Mouse (Mus musculus) MEL (cell line): Measurements from ENCODE around the gene Snx18.

Experiments used
- CTCF ChIP-seq, 3 experiments: IDR thresholded peaks in 2 of 3; conservative IDR thresholded peaks in 1 of 3; 2 replicates each; pipeline ENCODE4 v1.5.1; 2011 to 2012; ENCODE audit warnings: low read length in 3 of 3, low read depth in 2 of 3, mild to moderate bottlenecking in 2 of 3, improper control_type of control experiment in 1 of 3, inconsistent platforms in 1 of 3, mixed read lengths in 1 of 3, moderate library complexity in 1 of 3; ENCODE audit not compliant: control insufficient read depth in 1 of 3, insufficient read depth in 1 of 3, poor library complexity in 1 of 3, severe bottlenecking in 1 of 3
- EP300 ChIP-seq, 2 experiments: IDR thresholded peaks; 2 replicates each; pipeline ENCODE4 v1.6.1; 2011; ENCODE audit warnings: improper control_type of control experiment in 2 of 2, low read length in 2 of 2, low read depth in 1 of 2, mild to moderate bottlenecking in 1 of 2
- ETS1 ChIP-seq: IDR thresholded peaks from 2 replicates; pipeline ENCODE4 v1.6.1; 2012; ENCODE audit warnings: low read depth, mild to moderate bottlenecking, inconsistent platforms, low read length, improper control_type of control experiment, moderate library complexity
- GATA1 ChIP-seq: IDR thresholded peaks from 2 replicates; pipeline ENCODE4 v1.6.1; 2011; ENCODE audit warnings: low read depth, low read length, improper control_type of control experiment
- JUND ChIP-seq: IDR thresholded peaks from 2 replicates; pipeline ENCODE4 v1.6.1; 2011; ENCODE audit warnings: low read depth, mild to moderate bottlenecking, improper control_type of control experiment, low read length
- KAT2A ChIP-seq: conservative IDR thresholded peaks from 2 replicates; pipeline ENCODE4 v1.6.1; 2012; ENCODE audit warnings: low read depth, low read length, improper control_type of control experiment, inconsistent platforms
- POLR2A ChIP-seq, 2 experiments: IDR thresholded peaks; 2 replicates each; pipeline ENCODE4 v1.6.1; 2011 to 2012; ENCODE audit warnings: low read length in 2 of 2, mild to moderate bottlenecking in 2 of 2, control low read depth in 1 of 2, improper control_type of control experiment in 1 of 2, low read depth in 1 of 2, moderate library complexity in 1 of 2; ENCODE audit not compliant: control insufficient read depth in 1 of 2, insufficient read depth in 1 of 2, poor library complexity in 1 of 2
- TCF12 ChIP-seq: IDR thresholded peaks from 2 replicates; pipeline ENCODE4 v1.6.1; 2014; ENCODE audit warnings: low read depth, mild to moderate bottlenecking, inconsistent platforms, low read length, improper control_type of control experiment, moderate library complexity
- USF2 ChIP-seq, 2 experiments: IDR thresholded peaks; 2 replicates each; pipeline ENCODE4 v1.6.1; 2011 to 2012; ENCODE audit warnings: improper control_type of control experiment in 2 of 2, low read length in 2 of 2, borderline replicate concordance in 1 of 2, inconsistent platforms in 1 of 2, low read depth in 1 of 2, mild to moderate bottlenecking in 1 of 2; ENCODE audit not compliant: insufficient read depth in 1 of 2

- TF ChIP-seq JUND (no peak), CTCF (IDR thresholded peaks at IDR 0.05 in 2 of 3, conservative IDR thresholded peaks at IDR 0.05 in 1 of 3; ENCODE audit: control insufficient read depth in 1 of 3, insufficient read depth in 1 of 3, low read depth in 2 of 3, low read length in 3 of 3, poor library complexity in 1 of 3, severe bottlenecking in 1 of 3) (no peak), USF2 (IDR thresholded peaks at IDR 0.05; ENCODE audit: borderline replicate concordance in 1 of 2, insufficient read depth in 1 of 2, low read depth in 1 of 2, low read length in 2 of 2) (no peak), POLR2A (IDR thresholded peaks at IDR 0.05; ENCODE audit: control insufficient read depth in 1 of 2, insufficient read depth in 1 of 2, low read depth in 1 of 2, low read length in 2 of 2, poor library complexity in 1 of 2) (no peak), ETS1 (no peak), EP300 (IDR thresholded peaks at IDR 0.05; ENCODE audit: low read depth in 1 of 2, low read length in 2 of 2) (no peak), TCF12 (no peak), GATA1 (no peak), KAT2A (no peak)
Observed at GRCm38 (mm10) chr13:113583563-113583962, 34.8 kb downstream of the Snx18 start.
